Comparison of ENCODE assay signal across 12 mouse cellular contexts in genomic region chrX:74880123-74880522, GRCm38 (mm10). TPM values are rescaled to one million over a fixed set of nuclear protein-coding genes. Genes with fewer than 3 reads are reported as not detected.
A peak's percentile ranks its signal among the peaks of the same experiment; 100 is the strongest.
DNase-seq lines count a peak whose midpoint lies in the region; ATAC-seq and TF ChIP-seq lines count a peak whose summit lies in the region.
"Not testable (repeated sequence)": the region's sequence is repeated elsewhere in the genome, so short reads cannot be mapped to it uniquely, and the experiment has no call there.
"Had no signal": no experiment of that assay in that cellular context is flagged by ENCODE, and none has a peak within 500 bp of the region (broad histone marks: within the 10 kb centered on the region; RNA-seq: fewer than 3 reads in every experiment).

No protein-coding gene starts in this region.

- not testable (repeated sequence) for H3K4me3 ChIP-seq in forebrain, postnatal 0 days (ENCODE audit: low read depth, low read length); heart, postnatal 0 days (ENCODE audit: low read depth, low read length); midbrain, embryonic 16.5 days (ENCODE audit: low read depth, low read length); thymus, adult 2 months (ENCODE audit: control insufficient read depth, insufficient read depth, low read length)

- peak; percentile 0 for DNase-seq in T-cell, adult 2 months (ENCODE audit: low spot score)
- DNase-seq in cerebellum, adult 9-11 months = peak; percentile 8
- DNase-seq in forebrain, postnatal 0 days; heart, postnatal 0 days (ENCODE audit: low spot score): not testable (repeated sequence)
- DNase-seq in kidney, postnatal 14 days = peak; percentile 8
- DNase-seq in left cerebral cortex, postnatal 25 days (ENCODE audit: low spot score in 2 of 2) = peak; percentile 5 to 51
- peak; percentile 17 for DNase-seq in thymus, adult 2 months

- not testable (repeated sequence) for H3K9ac ChIP-seq in forebrain, postnatal 0 days; heart, postnatal 0 days (replicated peaks; ENCODE audit: low read depth, low read length); midbrain, embryonic 16.5 days (ENCODE audit: low read depth, low read length)

- not testable (repeated sequence) for TF ChIP-seq POLR2A in thymus, adult 2 months (IDR thresholded peaks at IDR 0.05; ENCODE audit: control insufficient read depth, extremely low read depth, insufficient read depth, low read length, poor library complexity)

- TF ChIP-seq EP300 in heart, postnatal 0 days (IDR thresholded peaks at IDR 0.05; ENCODE audit: low read depth) = not testable (repeated sequence)

- not testable (repeated sequence) for H3K36me3 ChIP-seq in forebrain, postnatal 0 days (ENCODE audit: insufficient read depth); heart, postnatal 0 days (replicated peaks; ENCODE audit: control insufficient read depth, insufficient read depth, low read length); midbrain, embryonic 16.5 days (ENCODE audit: control insufficient read depth, insufficient read depth, low read length); thymus, adult 2 months (ENCODE audit: control insufficient read depth, insufficient read depth, low read length)

- ATAC-seq in forebrain, postnatal 0 days = peak; percentile 84
- ATAC-seq in heart, postnatal 0 days (ENCODE audit: insufficient read depth, low read depth) = not testable (repeated sequence)
- peak; percentile 68; the same call in 1 of the 2 replicates for ATAC-seq in midbrain, embryonic 16.5 days

- H3K27me3 ChIP-seq in forebrain, postnatal 0 days (ENCODE audit: insufficient read depth, low read length); heart, postnatal 0 days (ENCODE audit: control insufficient read depth, insufficient read depth, low read length); midbrain, embryonic 16.5 days (ENCODE audit: control insufficient read depth, insufficient read depth, low read depth, low read length); thymus, adult 2 months (ENCODE audit: control insufficient read depth, insufficient read depth, low read length): not testable (repeated sequence)

- not testable (repeated sequence) for TF ChIP-seq CTCF in forebrain, postnatal 0 days (IDR thresholded peaks at IDR 0.05; ENCODE audit: low read depth); thymus, adult 2 months (IDR thresholded peaks at IDR 0.05; ENCODE audit: borderline replicate concordance, control insufficient read depth, extremely low read depth, insufficient read depth, low read length, poor library complexity)
- TF ChIP-seq CTCF in heart, postnatal 0 days (IDR thresholded peaks at IDR 0.05; ENCODE audit: low read depth) = peak; percentile 8; the same call in 1 of the 2 replicates

- not testable (repeated sequence) for H3K27ac ChIP-seq in forebrain, postnatal 0 days (ENCODE audit: low read depth, low read length); heart, postnatal 0 days (ENCODE audit: low read depth); midbrain, embryonic 16.5 days (ENCODE audit: low read length); thymus, adult 2 months (ENCODE audit: control insufficient read depth, insufficient read depth, low read length)

- WGBS in forebrain, postnatal 0 days = 40% methylated on average over 4 of the region's 6 CpGs
- WGBS in heart, postnatal 0 days = 39% methylated on average over 3 of the region's 6 CpGs
- 27% methylated on average over 3 of the region's 6 CpGs for WGBS in midbrain, embryonic 16.5 days
- 6% methylated on average over 4 of the region's 6 CpGs for WGBS in thymus, adult 2 months

- H3K4me2 ChIP-seq in forebrain, postnatal 0 days (ENCODE audit: low read depth); heart, postnatal 0 days (ENCODE audit: low read depth, low read length); midbrain, embryonic 16.5 days (ENCODE audit: low read length): not testable (repeated sequence)

- intact Hi-C loops in left cerebral cortex, postnatal 25 days (cut with DNase I) = not testable (repeated sequence)

- not testable (repeated sequence) for H3K9me3 ChIP-seq in forebrain, postnatal 0 days (ENCODE audit: low read length); heart, postnatal 0 days (replicated peaks; ENCODE audit: control insufficient read depth, low read length); midbrain, embryonic 16.5 days (replicated peaks; ENCODE audit: control insufficient read depth, low read length, poor library complexity, severe bottlenecking)

- H3K4me1 ChIP-seq in forebrain, postnatal 0 days (ENCODE audit: insufficient read depth); heart, postnatal 0 days (ENCODE audit: control insufficient read depth, insufficient read depth); midbrain, embryonic 16.5 days (ENCODE audit: control insufficient read depth, insufficient read depth, low read length); thymus, adult 2 months (replicated peaks; ENCODE audit: control insufficient read depth, insufficient read depth, low read length): not testable (repeated sequence)

RNA-seq across cellular contexts. Expression of gene Gm5936, which starts 43.1 kb away (rescaled TPM):
- 0.05 TPM in 1 of 2 replicates, not detected in the other for total RNA-seq in forebrain, postnatal 0 days (2014; rRNA removed)
- polyA plus RNA-seq in forebrain, postnatal 0 days (2015; fragmentation: Nextera tagmentation; extraction: Ambion mirVana) = not detected in 2 replicates
- not detected in 2 replicates for total RNA-seq in heart, postnatal 0 days (2014; rRNA removed; ENCODE audit: low replicate concordance)
- 0.10 TPM in 1 of 2 replicates, not detected in the other for polyA plus RNA-seq in heart, postnatal 0 days (2015; fragmentation: Nextera tagmentation; extraction: Ambion mirVana)
- under 1 TPM in 1 of 2 experiments, not detected in 1; 0.25 TPM for total RNA-seq in left cerebral cortex, postnatal 25 days (2021)
- 0.30 and 0.40 TPM in 2 replicates for polyA plus RNA-seq in midbrain, embryonic 16.5 days (2015; fragmentation: Nextera tagmentation; extraction: Ambion mirVana)
- polyA plus RNA-seq in thymus, adult 2 months (2012; rRNA removed) = 0.08 and 0.09 TPM in 2 replicates
- total RNA-seq: ES-E14; granulocyte monocyte progenitor cell, adult 5-6 weeks; hematopoietic stem cell, adult 5-6 weeks; liver, adult 2 months had no signal
